ENCODE assay signal across 17 mouse cellular contexts in genomic region chr4:32535626-32536025, GRCm38 (mm10).
"Had no signal": no experiment of that assay in that cellular context is flagged by ENCODE, and none has a peak within 500 bp of the region (broad histone marks: within the 10 kb centered on the region; RNA-seq: fewer than 3 reads in every experiment).

No protein-coding gene starts in this region.

- H3K9me3 ChIP-seq: midbrain, embryonic 12.5 days; neural tube, embryonic 13.5 days; neural tube, embryonic 15.5 days had no signal

- H3K27ac ChIP-seq: midbrain, embryonic 12.5 days; neural tube, embryonic 13.5 days; neural tube, embryonic 15.5 days had no signal

- H3K4me3 ChIP-seq: midbrain, embryonic 12.5 days; myocyte; neural tube, embryonic 13.5 days; neural tube, embryonic 15.5 days had no signal

- DNase-seq: lung, adult 18-20 months; lung, embryonic 14.5 days; lung, postnatal 10 days; lung, postnatal 4 days; retina, postnatal 1 day; right cerebral cortex, adult 18-20 months; right cerebral cortex, postnatal 25 days; right cerebral cortex, postnatal 4 days; spleen, adult 18-20 months; thymus, adult 18-20 months; thymus, postnatal 14 days; thymus, postnatal 36 days had no signal

- H3K9ac ChIP-seq: lung, embryonic 14.5 days; midbrain, embryonic 12.5 days; neural tube, embryonic 13.5 days; neural tube, embryonic 15.5 days had no signal

- ATAC-seq: midbrain, embryonic 16.5 days had no signal

- H3K4me2 ChIP-seq: lung, embryonic 14.5 days; midbrain, embryonic 12.5 days; neural tube, embryonic 13.5 days; neural tube, embryonic 15.5 days had no signal

- H3K36me3 ChIP-seq: midbrain, embryonic 12.5 days; neural tube, embryonic 13.5 days; neural tube, embryonic 15.5 days had no signal

- H3K27me3 ChIP-seq: neural tube, embryonic 13.5 days; neural tube, embryonic 15.5 days had no signal
